Mouse (Mus musculus): ENCODE results near the gene Armc10.

GRCm38 (mm10) chr5:21646133-21646491, 499 bp downstream of the Armc10 start:
- TF ChIP-seq EP300 (IDR thresholded peaks at IDR 0.05; ENCODE audit: insufficient read depth, low read depth, low read length) (no peak), POLR2A (IDR thresholded peaks at IDR 0.05; ENCODE audit: insufficient read depth, low read length) (no peak), CTCF (IDR thresholded peaks at IDR 0.05; ENCODE audit: low read depth, low read length) (no peak)

Data from ES-Bruce4 (cell line).